Mouse (Mus musculus) forebrain, postnatal 0 days (tissue): Measurements from ENCODE around the gene Agmo. TPM values are rescaled to one million over a fixed set of nuclear protein-coding genes. Genes with fewer than 3 reads are reported as not detected.

Experiments used
- ATAC-seq: fragments of 200-750 bp; cut with Nextera tagmentation; 2 replicates; pipeline ENCODE4 v1.8.0; 2017; ENCODE audit warnings: mild to moderate bottlenecking, moderate library complexity
- DNase-seq: peaks from one replicate; pipeline ENCODE4 v3.0.0-alpha.2; 2015
- H3K27ac ChIP-seq: fragments of 300-500 bp; sonication (generic); 2 replicates; pipeline ENCODE4 v1.5.1; 2014; ENCODE audit warnings: low read depth, mild to moderate bottlenecking, antibody characterized with exemption, low read length, moderate library complexity, mixed read lengths
- H3K27me3 ChIP-seq: fragments of 300-500 bp; sonication (generic); 2 replicates; pipeline ENCODE4 v1.6.1; 2014; ENCODE audit warnings: mild to moderate bottlenecking, low read length, mixed read lengths; ENCODE audit not compliant: insufficient read depth
- H3K36me3 ChIP-seq: fragments of 300-500 bp; sonication (generic); 2 replicates; pipeline ENCODE4 v1.6.1; 2014; ENCODE audit warnings: mild to moderate bottlenecking, moderate library complexity; ENCODE audit not compliant: insufficient read depth
- H3K4me1 ChIP-seq: fragments of 300-500 bp; sonication (generic); 2 replicates; pipeline ENCODE4 v1.6.1; 2014; ENCODE audit warnings: antibody characterized with exemption; ENCODE audit not compliant: insufficient read depth
- H3K4me2 ChIP-seq: fragments of 300-500 bp; sonication (generic); 2 replicates; pipeline ENCODE4 v1.6.1; 2014; ENCODE audit warnings: low read depth, mild to moderate bottlenecking, moderate library complexity
- H3K4me3 ChIP-seq: fragments of 300-500 bp; sonication (generic); 2 replicates; pipeline ENCODE4 v1.5.1; 2014; ENCODE audit warnings: low read depth, low read length, mixed read lengths
- H3K9ac ChIP-seq: fragments of 300-500 bp; sonication (generic); 2 replicates; pipeline ENCODE4 v1.6.1; 2014; ENCODE audit warnings: mild to moderate bottlenecking
- H3K9me3 ChIP-seq: fragments of 300-500 bp; sonication (generic); 2 replicates; pipeline ENCODE4 v1.6.1; 2016; ENCODE audit warnings: low read length
- CTCF ChIP-seq: sonication (generic); IDR thresholded peaks from 2 replicates; pipeline ENCODE4 v1.5.1; 2016; ENCODE audit warnings: antibody characterized with exemption, control low read depth, low read depth
- WGBS: fragments of 180-500 bp; shearing (Covaris S2); extraction: QIAGEN DNeasy Blood & Tissue Kit; methylation state at CpG from one replicate; pipeline ENCODE4 v1.1.7; 2014; 5-methylcytosine and 5-hydroxymethylcytosine counted together
- polyA plus RNA-seq: library from polyadenylated mRNA; unstranded; fragments of >200 nt; fragmentation: Nextera tagmentation; extraction: Ambion mirVana; gene quantifications from 2 replicates; pipeline ENCODE4 v1.2.1, GENCODE M21; 2015
- total RNA-seq: library from RNA; depleted of rRNA; stranded (reverse); fragments of >200 nt; gene quantifications from 2 replicates; pipeline ENCODE4 v1.2.3, GENCODE M21; 2014

Agmo gene
- total and polyA plus RNA-seq, 2 experiments from 2014 or later = 1.6 to 2.1 TPM

GRCm38 (mm10) chr12:37310786-37311185, 69.3 kb downstream of the Agmo start:
- H3K9ac ChIP-seq = no peak overlapping the region
- no peaks in the 10 kb centered on the region for H3K36me3 ChIP-seq
- H3K4me1 ChIP-seq = no peaks in the 10 kb centered on the region
- 98% methylated on average over 1 of the region's 1 CpGs for WGBS
- H3K4me2 ChIP-seq = no peak overlapping the region
- DNase-seq (no peak), ATAC-seq (no peak)
- TF ChIP-seq CTCF = no peak
- H3K4me3 ChIP-seq = no peak overlapping the region
- H3K27me3 ChIP-seq = no peaks in the 10 kb centered on the region
- H3K9me3 ChIP-seq = no peaks in the 10 kb centered on the region
- H3K27ac ChIP-seq = no peak overlapping the region

GRCm38 (mm10) chr12:37322860-37323259, 81.4 kb downstream of the Agmo start:
- ATAC-seq = no peak
- no peak for TF ChIP-seq CTCF
- Histone ChIP-seq H3K27ac (no peak overlapping the region), H3K9me3 (no peaks in the 10 kb centered on the region), H3K36me3 (no peaks in the 10 kb centered on the region), H3K9ac (no peak overlapping the region), H3K4me3 (no peak overlapping the region), H3K4me1 (no peaks in the 10 kb centered on the region), H3K4me2 (no peak overlapping the region), H3K27me3 (no peaks in the 10 kb centered on the region)
- 56% methylated on average over 3 of the region's 3 CpGs for WGBS
- no peak for DNase-seq

- no peaks in the 10 kb centered on the region for H3K36me3 ChIP-seq
- 31% methylated on average over 5 of the region's 5 CpGs for WGBS
- no peaks in the 10 kb centered on the region for H3K27me3 ChIP-seq
- no peak for TF ChIP-seq CTCF
- no peak overlapping the region for H3K27ac ChIP-seq
- peak; percentile 25 for DNase-seq
- no peaks in the 10 kb centered on the region for H3K4me1 ChIP-seq
- H3K9ac ChIP-seq = no peak overlapping the region
- H3K4me3 ChIP-seq = no peak overlapping the region
- H3K4me2 ChIP-seq = no peak overlapping the region
- peak; percentile 66; the same call in 1 of the 2 replicates for ATAC-seq
- no peaks in the 10 kb centered on the region for H3K9me3 ChIP-seq
These were observed 93.5 kb downstream of the Agmo start for GRCm38 (mm10) chr12:37334987-37335386.

- TF ChIP-seq CTCF = no peak
- WGBS = 26% methylated on average over 5 of the region's 5 CpGs
- Histone ChIP-seq H3K4me3 (no peak overlapping the region), H3K36me3 (no peaks in the 10 kb centered on the region), H3K4me1 (no peaks in the 10 kb centered on the region), H3K9ac (no peak overlapping the region), H3K9me3 (no peaks in the 10 kb centered on the region), H3K27ac (no peak overlapping the region), H3K27me3 (no peaks in the 10 kb centered on the region), H3K4me2 (no peak overlapping the region)
- DNase-seq (no peak), ATAC-seq (no peak)
These were observed 102.8 kb downstream of the Agmo start for GRCm38 (mm10) chr12:37344225-37344624.

- H3K9ac ChIP-seq = no peak overlapping the region
- no peaks in the 10 kb centered on the region for H3K9me3 ChIP-seq
- DNase-seq (no peak), ATAC-seq (no peak)
- no peak overlapping the region for H3K4me3 ChIP-seq
- no peaks in the 10 kb centered on the region for H3K27me3 ChIP-seq
- H3K36me3 ChIP-seq = no peaks in the 10 kb centered on the region
- H3K4me2 ChIP-seq = no peak overlapping the region
- no peak for TF ChIP-seq CTCF
- WGBS = 79% methylated on average over 5 of the region's 5 CpGs
- H3K4me1 ChIP-seq = no peaks in the 10 kb centered on the region
- no peak overlapping the region for H3K27ac ChIP-seq
These were observed 104.3 kb downstream of the Agmo start for GRCm38 (mm10) chr12:37345696-37346095.

- ATAC-seq (0 out of 2 replicates have a peak, but pooled peaks have one; percentile 16), DNase-seq (peak; percentile 5)
- Histone ChIP-seq H3K27me3 (no peaks in the 10 kb centered on the region), H3K4me2 (no peak overlapping the region), H3K36me3 (no peaks in the 10 kb centered on the region), H3K27ac (no peak overlapping the region), H3K9ac (no peak overlapping the region), H3K4me1 (no peaks in the 10 kb centered on the region), H3K9me3 (no peaks in the 10 kb centered on the region), H3K4me3 (no peak overlapping the region)
- no peak for TF ChIP-seq CTCF
- 74% methylated on average over 3 of the region's 3 CpGs for WGBS
These were observed 150.9 kb downstream of the Agmo start for GRCm38 (mm10) chr12:37392316-37392715.

- no peaks in the 10 kb centered on the region for H3K27me3 ChIP-seq
- no peak overlapping the region for H3K27ac ChIP-seq
- WGBS = 96% methylated on average over 6 of the region's 6 CpGs
- no peak for ATAC-seq
- H3K4me1 ChIP-seq = no peaks in the 10 kb centered on the region
- DNase-seq = no peak
- TF ChIP-seq CTCF = no peak
- no peak overlapping the region for H3K4me2 ChIP-seq
- H3K36me3 ChIP-seq = no peaks in the 10 kb centered on the region
- no peaks in the 10 kb centered on the region for H3K9me3 ChIP-seq
- H3K9ac ChIP-seq = no peak overlapping the region
- no peak overlapping the region for H3K4me3 ChIP-seq
These were observed 161.1 kb downstream of the Agmo start for GRCm38 (mm10) chr12:37402541-37402940.

- WGBS = 94% methylated on average over 5 of the region's 5 CpGs
- H3K4me2 ChIP-seq = no peak overlapping the region
- H3K9me3 ChIP-seq = no peaks in the 10 kb centered on the region
- no peaks in the 10 kb centered on the region for H3K27me3 ChIP-seq
- DNase-seq (no peak), ATAC-seq (no peak)
- no peak overlapping the region for H3K9ac ChIP-seq
- no peaks in the 10 kb centered on the region for H3K36me3 ChIP-seq
- no peak for TF ChIP-seq CTCF
- H3K4me1 ChIP-seq = no peaks in the 10 kb centered on the region
- no peak overlapping the region for H3K27ac ChIP-seq
- no peak overlapping the region for H3K4me3 ChIP-seq
These were observed 184.9 kb downstream of the Agmo start for GRCm38 (mm10) chr12:37426350-37426749.
